Mouse (Mus musculus): ENCODE data around the gene Klhl15.
"Not testable (repeated sequence)": the region's sequence is repeated elsewhere in the genome, so short reads cannot be mapped to it uniquely, and the experiment has no call there.

Klhl15 gene

GRCm38 (mm10) chrX:94234532-94235189 lies at the start of gene Klhl15:
Gene Klhl15, plus strand, starts transcription at chrX:94234599.
- CTCF ChIA-PET: no interaction called here

DNA sequence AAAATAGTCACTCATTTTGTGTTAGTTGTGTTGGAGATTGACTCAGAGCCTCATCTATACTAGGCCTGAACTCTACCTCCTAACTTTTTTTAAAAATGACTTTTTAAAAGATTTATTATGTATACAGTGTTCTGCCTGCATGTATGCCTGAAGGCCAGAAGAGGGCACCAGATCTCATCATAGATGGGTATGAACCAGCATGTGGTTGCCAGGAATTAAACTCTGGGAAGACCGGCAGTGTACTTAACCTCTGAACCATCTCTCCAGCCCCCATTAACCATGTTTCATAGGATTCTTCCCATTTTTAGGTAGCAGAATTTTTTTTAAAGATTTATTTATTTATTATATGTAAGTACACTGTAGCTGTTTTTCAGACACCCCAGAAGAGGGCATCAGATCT lies 49.2 kb upstream of the Klhl15 start:
- CTCF ChIA-PET: no interaction called here

- CTCF ChIA-PET: not testable (repeated sequence)
Observed at GRCm38 (mm10) chrX:94193901-94194300, 40.5 kb upstream of the Klhl15 start.

- CTCF ChIA-PET: no interaction called here
Observed at GRCm38 (mm10) chrX:94197789-94198188, 36.6 kb upstream of the Klhl15 start.

DNA sequence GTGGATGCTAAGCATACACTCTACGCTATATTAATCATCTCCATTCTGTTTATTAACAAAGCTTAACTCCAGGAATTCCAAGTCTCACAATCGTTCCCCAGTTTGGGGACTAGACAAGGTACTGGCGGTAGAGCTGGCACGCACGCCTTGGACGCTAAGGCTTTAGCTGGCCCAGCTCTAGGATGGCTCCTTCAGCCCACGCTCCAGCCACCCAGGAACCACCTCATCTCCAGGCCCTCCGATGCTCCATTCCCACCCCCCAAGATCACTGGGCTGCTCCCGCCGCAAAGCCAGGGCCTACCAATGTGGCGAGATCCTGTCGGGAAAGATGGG lies 22.2 kb upstream of the Klhl15 start:
- CTCF ChIA-PET: interaction anchor here (0.7 kb wide), 1 partner anchor 33 kb away, joined by 3 read pairs; no protein-coding TSS in a partner anchor

DNA sequence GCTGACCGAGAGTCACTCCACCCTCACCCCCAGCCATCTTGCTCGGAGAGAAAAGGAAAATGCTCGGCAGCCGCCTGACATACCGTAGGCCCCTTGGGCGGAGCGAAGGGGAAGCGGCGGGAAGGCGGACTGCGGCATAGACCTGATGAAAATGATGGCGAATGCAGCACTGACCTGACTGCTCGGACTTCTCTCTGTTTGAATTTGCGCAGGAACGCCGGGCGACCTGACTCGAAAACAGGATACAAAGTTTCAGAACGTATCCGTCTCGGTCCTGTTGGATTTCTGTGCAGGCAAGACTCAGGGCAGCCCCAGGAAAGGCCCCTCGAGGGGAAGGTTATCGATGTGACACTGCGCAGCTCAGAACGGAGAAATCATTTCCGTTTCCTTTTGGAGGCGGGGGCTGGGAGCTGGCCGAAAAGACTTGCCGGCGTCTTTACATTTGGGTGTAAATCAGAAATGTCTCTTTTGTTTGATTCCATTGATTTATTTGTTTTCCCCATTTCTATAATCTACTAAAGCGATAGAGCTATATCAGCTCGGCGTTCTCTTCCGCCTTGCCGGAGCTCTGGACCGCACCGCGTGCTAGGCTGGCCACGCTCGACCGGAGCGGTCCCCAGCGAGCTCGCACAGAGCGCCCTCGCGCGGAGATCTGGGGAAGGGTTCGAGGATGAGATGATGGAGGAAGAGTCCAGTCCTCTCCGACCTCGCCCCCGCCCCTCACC lies 21.6 kb upstream of the Klhl15 start, which contains the start of gene Eif2s3x:
TSS of gene Eif2s3x (minus strand) at position 266 of the 725 bp plus-strand sequence.
- CTCF ChIA-PET: interaction anchor here (0.7 kb wide), 1 partner anchor 34 kb away, joined by 3 read pairs; no protein-coding TSS in a partner anchor

DNA sequence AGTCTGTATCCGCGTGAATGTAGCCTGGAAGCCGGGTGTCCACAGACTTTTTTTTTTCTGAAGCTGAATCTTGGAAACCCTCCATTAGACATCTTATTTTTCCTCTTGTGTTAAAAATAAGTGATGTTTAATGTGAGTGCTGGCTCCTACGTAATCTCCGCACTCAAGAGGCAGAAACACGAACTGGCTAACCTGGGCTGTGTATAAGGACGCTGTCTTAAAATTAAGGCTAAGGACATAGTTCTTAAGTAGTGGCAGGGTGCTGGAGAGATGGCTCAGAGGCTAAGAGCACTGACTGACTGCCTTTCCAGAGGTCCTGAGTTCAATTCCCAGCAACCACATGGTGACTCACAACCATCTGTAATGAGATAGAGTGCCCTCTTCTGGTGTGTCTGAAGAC lies 21.0 kb upstream of the Klhl15 start:
- CTCF ChIA-PET: no interaction called here

DNA sequence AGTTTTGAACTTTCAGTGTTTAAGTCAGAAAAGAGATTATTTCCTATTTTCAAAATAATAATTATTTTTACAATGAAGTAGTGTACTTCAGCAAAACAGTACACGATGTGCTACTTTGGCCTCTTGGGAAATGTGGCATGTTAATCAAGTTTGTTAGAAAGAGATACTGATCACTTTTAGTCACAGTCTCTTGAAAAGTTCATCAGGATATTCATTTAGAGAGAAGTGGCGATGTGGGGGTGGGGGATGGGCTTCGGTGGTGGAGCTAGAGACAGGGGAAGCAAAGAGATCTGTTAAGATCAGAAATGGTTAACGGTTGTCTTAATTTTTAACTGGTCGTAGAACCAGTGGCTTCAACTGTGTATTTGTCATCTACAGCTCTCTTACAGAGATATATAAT lies 967 bp upstream of the Klhl15 start:
- CTCF ChIA-PET: no interaction called here

DNA sequence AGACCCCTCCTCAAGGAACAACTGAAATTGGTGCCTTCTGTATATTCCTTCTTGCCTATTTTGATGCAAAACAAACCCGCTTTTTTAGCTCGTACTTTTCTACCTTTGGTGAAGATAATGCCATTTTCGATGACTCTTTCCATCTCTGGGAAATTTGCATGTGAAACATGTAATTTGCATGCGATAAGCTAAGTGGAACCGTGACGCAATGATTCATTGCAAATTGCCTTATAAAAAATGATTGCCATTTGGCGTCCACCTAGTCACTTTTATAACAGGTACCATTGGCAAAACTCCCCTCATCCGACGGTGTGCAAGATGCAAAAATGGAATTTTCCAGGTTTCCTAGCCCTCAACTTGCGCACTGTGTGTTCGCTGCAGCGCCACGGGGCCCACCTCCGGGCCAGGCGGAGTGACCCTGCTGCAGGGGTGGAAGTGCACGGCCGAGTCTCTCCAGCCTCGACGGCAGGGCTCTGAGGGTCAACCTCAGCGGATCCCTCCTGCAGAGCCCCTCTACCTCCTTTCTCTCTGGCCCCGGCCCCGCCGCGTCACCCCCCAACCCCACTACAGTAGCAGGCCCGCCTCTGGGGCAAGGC lies 365 bp upstream of the Klhl15 start:
- CTCF ChIA-PET: no interaction called here

GRCm38 (mm10) chrX:94235190-94235555 lies 774 bp downstream of the Klhl15 start:
- CTCF ChIA-PET: no interaction called here

DNA sequence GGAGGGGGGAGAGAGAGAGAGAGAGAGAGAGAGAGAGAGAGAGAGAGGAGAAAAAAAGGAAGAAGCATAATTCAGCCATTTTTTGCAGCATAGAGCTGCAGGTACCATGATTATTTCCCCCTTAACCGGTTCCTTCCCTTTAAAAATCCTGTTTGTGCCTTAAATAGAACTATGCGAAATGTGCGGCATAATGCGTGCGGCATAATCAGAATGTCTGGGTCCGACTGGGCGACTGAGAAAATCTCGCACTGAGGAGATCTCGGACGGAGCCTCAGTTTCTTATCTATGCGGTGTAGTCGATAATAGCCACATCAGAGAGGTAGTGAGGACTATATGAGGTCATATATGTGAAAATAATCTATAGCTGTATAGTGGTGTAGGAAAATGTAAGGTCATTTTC lies 1.2 kb downstream of the Klhl15 start:
- CTCF ChIA-PET: no interaction called here

GRCm38 (mm10) chrX:94288923-94289322 lies 54.5 kb downstream of the Klhl15 start:
- CTCF ChIA-PET: no interaction called here

DNA sequence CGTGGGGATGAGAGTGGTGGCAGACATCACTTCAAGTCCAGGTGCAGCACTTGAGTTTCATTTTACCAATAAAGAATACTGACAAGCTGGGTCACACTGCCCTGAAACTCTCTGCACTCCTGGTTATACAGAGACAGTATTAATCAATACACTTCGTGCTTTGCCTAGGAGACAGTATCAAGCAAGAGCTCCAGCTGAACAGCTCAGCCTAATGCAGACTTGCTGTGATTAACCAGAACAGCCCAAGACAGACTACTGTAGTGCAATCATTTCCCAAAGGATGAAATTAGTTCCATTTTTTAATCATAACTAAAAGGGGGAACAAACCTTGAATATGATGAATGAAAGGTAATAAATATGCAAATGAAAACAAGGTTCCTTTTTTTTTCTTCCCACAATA lies 68.5 kb downstream of the Klhl15 start:
- CTCF ChIA-PET: no interaction called here

- CTCF ChIA-PET: interaction anchor here (0.7 kb wide), 1 partner anchor 117 kb away, joined by 4 read pairs; no protein-coding TSS in a partner anchor
Observed at GRCm38 (mm10) chrX:94321036-94321902, 86.9 kb downstream of the Klhl15 start.
